Comparison of ENCODE assay signal across 8 mouse cellular contexts in genomic region chr9:35108916-35109315, GRCm38 (mm10). TPM values are rescaled to one million over a fixed set of nuclear protein-coding genes. Genes with fewer than 3 reads are reported as not detected.
A peak's percentile ranks its signal among the peaks of the same experiment; 100 is the strongest.
DNase-seq lines count a peak whose midpoint lies in the region; ATAC-seq and TF ChIP-seq lines count a peak whose summit lies in the region.
"Had no signal": no experiment of that assay in that cellular context is flagged by ENCODE, and none has a peak within 500 bp of the region (broad histone marks: within the 10 kb centered on the region; RNA-seq: fewer than 3 reads in every experiment).

No protein-coding gene starts in this region.

- no peak for TF ChIP-seq CTCF in cerebellum, adult 2 months (IDR thresholded peaks at IDR 0.05; ENCODE audit: borderline replicate concordance, insufficient read depth, low read depth, low read length)
- no peak for TF ChIP-seq CTCF in hindbrain, postnatal 0 days (IDR thresholded peaks at IDR 0.05; ENCODE audit: low read depth)

- H3K36me3 ChIP-seq in hindbrain, postnatal 0 days (ENCODE audit: insufficient read depth, low read length) = no peaks in the 10 kb centered on the region
- H3K36me3 ChIP-seq in limb, embryonic 15.5 days = no peaks in the 10 kb centered on the region
- H3K36me3 ChIP-seq: neural tube, embryonic 12.5 days had no signal

- H3K9ac ChIP-seq in hindbrain, postnatal 0 days (replicated peaks; ENCODE audit: low read length) = no peak overlapping the region
- no peak overlapping the region for H3K9ac ChIP-seq in limb, embryonic 15.5 days
- H3K9ac ChIP-seq: neural tube, embryonic 12.5 days had no signal

- ATAC-seq in hindbrain, postnatal 0 days = peak; percentile 95
- no peak for ATAC-seq in limb, embryonic 15.5 days (ENCODE audit: insufficient number of reproducible peaks, low FRiP score, low TSS enrichment, low read depth)

- H3K4me3 ChIP-seq in cerebellum, adult 2 months (replicated peaks; ENCODE audit: insufficient read depth, low read depth, low read length) = no peak overlapping the region
- no peak overlapping the region for H3K4me3 ChIP-seq in hindbrain, postnatal 0 days (ENCODE audit: low read length)
- H3K4me3 ChIP-seq in limb, embryonic 15.5 days = no peak overlapping the region
- H3K4me3 ChIP-seq: neural tube, embryonic 12.5 days had no signal

- no peak overlapping the region for H3K4me2 ChIP-seq in hindbrain, postnatal 0 days (ENCODE audit: low read depth, low read length)
- no peak overlapping the region for H3K4me2 ChIP-seq in limb, embryonic 15.5 days
- H3K4me2 ChIP-seq: neural tube, embryonic 12.5 days had no signal

- no peaks in the 10 kb centered on the region for H3K27me3 ChIP-seq in cerebellum, adult 2 months (ENCODE audit: control insufficient read depth, insufficient read depth, low read length)
- H3K27me3 ChIP-seq in hindbrain, postnatal 0 days (ENCODE audit: insufficient read depth, low read length) = no peaks in the 10 kb centered on the region
- no peaks in the 10 kb centered on the region for H3K27me3 ChIP-seq in limb, embryonic 15.5 days
- H3K27me3 ChIP-seq: neural tube, embryonic 12.5 days had no signal

- H3K9me3 ChIP-seq in hindbrain, postnatal 0 days (ENCODE audit: low read length) = no peaks in the 10 kb centered on the region
- H3K9me3 ChIP-seq in limb, embryonic 15.5 days = no peaks in the 10 kb centered on the region
- H3K9me3 ChIP-seq: neural tube, embryonic 12.5 days had no signal

- peaks cover 9% of the 10 kb centered on the region for H3K4me1 ChIP-seq in cerebellum, adult 2 months (ENCODE audit: control insufficient read depth, insufficient read depth, low read length)
- H3K4me1 ChIP-seq in hindbrain, postnatal 0 days (ENCODE audit: insufficient read depth, low read length) = peaks cover 17% of the 10 kb centered on the region
- H3K4me1 ChIP-seq in limb, embryonic 15.5 days = peaks cover 67% of the 10 kb centered on the region

- no peak for TF ChIP-seq POLR2A in cerebellum, adult 2 months (IDR thresholded peaks at IDR 0.05; ENCODE audit: borderline replicate concordance, insufficient read depth, low read length)

- H3K27ac ChIP-seq in cerebellum, adult 2 months (ENCODE audit: insufficient read depth, low read length) = peak overlapping the region; percentile 80
- peak overlapping the region; percentile 58; the same call in 1 of the 2 replicates for H3K27ac ChIP-seq in hindbrain, postnatal 0 days
- H3K27ac ChIP-seq in limb, embryonic 15.5 days = peak overlapping the region; percentile 80
- H3K27ac ChIP-seq: neural tube, embryonic 12.5 days had no signal

- WGBS in cerebellum, adult 2 months = 54% methylated on average over 5 of the region's 5 CpGs
- 29% methylated on average over 5 of the region's 5 CpGs for WGBS in hindbrain, postnatal 0 days
- WGBS in limb, embryonic 15.5 days = 32% methylated on average over 5 of the region's 5 CpGs

- peak; percentile 62 for DNase-seq in brain, embryonic 18.5 days (ENCODE audit: low read depth, low spot score)
- DNase-seq in cerebellum, adult 2 months = peak; percentile 49 to 71
- peak; percentile 57 for DNase-seq in gastrocnemius, adult 18-20 months (ENCODE audit: low spot score)
- DNase-seq in hindbrain, postnatal 0 days (ENCODE audit: low spot score) = peak; percentile 85
- DNase-seq in right cerebral cortex, postnatal 10 days (ENCODE audit: low spot score in 2 of 2) = peak; percentile 91 to 92
- DNase-seq in ovary, postnatal 36 days (ENCODE audit: low spot score) = no peak

RNA-seq across cellular contexts. Expression of gene St3gal4, which starts 10.2 kb away (rescaled TPM):
- 12.7 and 14.5 TPM in 2 replicates for polyA plus RNA-seq in cerebellum, adult 2 months (2012; rRNA removed)
- total RNA-seq in gastrocnemius, adult 18-20 months (2021) = 1 to 10 TPM; 4.2 TPM
- total RNA-seq in hindbrain, postnatal 0 days (2014; rRNA removed) = 17.5 and 31.4 TPM in 2 replicates
- polyA plus RNA-seq in hindbrain, postnatal 0 days (2015; fragmentation: Nextera tagmentation; extraction: Ambion mirVana) = 16.4 and 16.9 TPM in 2 replicates
- polyA plus RNA-seq in limb, embryonic 15.5 days (2015; fragmentation: Nextera tagmentation; extraction: Ambion mirVana) = 39.2 and 39.4 TPM in 2 replicates
